Mouse (Mus musculus) hindbrain, embryonic 12.5 days (tissue): ENCODE results near the gene Dab1. TPM values are rescaled to one million over a fixed set of nuclear protein-coding genes. Genes with fewer than 3 reads are reported as not detected.

ENCODE experiments used
- ATAC-seq: fragments of 200-750 bp; cut with Nextera tagmentation; 2 replicates; pipeline ENCODE4 v1.8.0; 2017; ENCODE audit warnings: moderate TSS enrichment; ENCODE audit not compliant: low FRiP score
- H3K27ac ChIP-seq: fragments of 300-500 bp; sonication (generic); 2 replicates; pipeline ENCODE4 v1.5.1; 2016; ENCODE audit warnings: mild to moderate bottlenecking
- H3K27me3 ChIP-seq: fragments of 300-500 bp; sonication (generic); 2 replicates; pipeline ENCODE4 v1.6.1; 2016; ENCODE audit warnings: mild to moderate bottlenecking
- H3K36me3 ChIP-seq: fragments of 300-500 bp; sonication (generic); 2 replicates; pipeline ENCODE4 v1.6.1; 2016; ENCODE audit warnings: mild to moderate bottlenecking
- H3K4me1 ChIP-seq: fragments of 300-500 bp; sonication (generic); 2 replicates; pipeline ENCODE4 v1.6.1; 2016
- H3K4me2 ChIP-seq: fragments of 300-500 bp; sonication (generic); replicated peaks from 2 replicates; pipeline ENCODE4 v1.6.1; 2016; ENCODE audit warnings: mild to moderate bottlenecking
- H3K4me3 ChIP-seq: fragments of 300-500 bp; sonication (generic); 2 replicates; pipeline ENCODE4 v1.5.1; 2016; ENCODE audit warnings: mild to moderate bottlenecking
- H3K9ac ChIP-seq: fragments of 300-500 bp; sonication (generic); 2 replicates; pipeline ENCODE4 v1.6.1; 2016; ENCODE audit warnings: mild to moderate bottlenecking, moderate library complexity
- H3K9me3 ChIP-seq: fragments of 300-500 bp; sonication (generic); replicated peaks from 2 replicates; pipeline ENCODE4 v1.6.1; 2016; ENCODE audit warnings: mild to moderate bottlenecking
- WGBS: fragments of 180-500 bp; shearing (Covaris S2); methylation state at CpG from one replicate; pipeline ENCODE4 v1.1.7; 2016; 5-methylcytosine and 5-hydroxymethylcytosine counted together
- polyA plus RNA-seq: library from polyadenylated mRNA; unstranded; fragments of >200 nt; fragmentation: Nextera tagmentation; extraction: Ambion mirVana; gene quantifications from 2 replicates; pipeline ENCODE4 v1.2.1, GENCODE M21; 2016

Gene Dab1
- polyA plus RNA-seq, 1 experiment from 2014 or later = 77.0 TPM

- WGBS = 70% methylated on average over 3 of the region's 3 CpGs
- ATAC-seq = no peak
- Histone ChIP-seq H3K36me3 (no peaks in the 10 kb centered on the region), H3K4me2 (no peak overlapping the region), H3K27me3 (no peaks in the 10 kb centered on the region), H3K4me3 (no peak overlapping the region), H3K27ac (no peak overlapping the region), H3K9me3 (no peaks in the 10 kb centered on the region), H3K9ac (no peak overlapping the region), H3K4me1 (peaks cover 5% of the 10 kb centered on the region)
These were observed 315.2 kb downstream of the Dab1 start for GRCm38 (mm10) chr4:103934364-103934763.

GRCm38 (mm10) chr4:103948255-103948654 is 329.1 kb downstream of the Dab1 start:
- no peaks in the 10 kb centered on the region for H3K36me3 ChIP-seq
- no peak for ATAC-seq
- H3K9me3 ChIP-seq = no peaks in the 10 kb centered on the region
- WGBS = 84% methylated on average over 3 of the region's 3 CpGs
- H3K4me1 ChIP-seq = peaks cover 7% of the 10 kb centered on the region
- H3K27ac ChIP-seq = no peak overlapping the region
- H3K27me3 ChIP-seq = no peaks in the 10 kb centered on the region
- no peak overlapping the region for H3K4me2 ChIP-seq
- H3K4me3 ChIP-seq = no peak overlapping the region
- H3K9ac ChIP-seq = no peak overlapping the region

- H3K9ac ChIP-seq = no peak overlapping the region
These were observed 334.6 kb downstream of the Dab1 start for GRCm38 (mm10) chr4:103953652-103954220.

DNA sequence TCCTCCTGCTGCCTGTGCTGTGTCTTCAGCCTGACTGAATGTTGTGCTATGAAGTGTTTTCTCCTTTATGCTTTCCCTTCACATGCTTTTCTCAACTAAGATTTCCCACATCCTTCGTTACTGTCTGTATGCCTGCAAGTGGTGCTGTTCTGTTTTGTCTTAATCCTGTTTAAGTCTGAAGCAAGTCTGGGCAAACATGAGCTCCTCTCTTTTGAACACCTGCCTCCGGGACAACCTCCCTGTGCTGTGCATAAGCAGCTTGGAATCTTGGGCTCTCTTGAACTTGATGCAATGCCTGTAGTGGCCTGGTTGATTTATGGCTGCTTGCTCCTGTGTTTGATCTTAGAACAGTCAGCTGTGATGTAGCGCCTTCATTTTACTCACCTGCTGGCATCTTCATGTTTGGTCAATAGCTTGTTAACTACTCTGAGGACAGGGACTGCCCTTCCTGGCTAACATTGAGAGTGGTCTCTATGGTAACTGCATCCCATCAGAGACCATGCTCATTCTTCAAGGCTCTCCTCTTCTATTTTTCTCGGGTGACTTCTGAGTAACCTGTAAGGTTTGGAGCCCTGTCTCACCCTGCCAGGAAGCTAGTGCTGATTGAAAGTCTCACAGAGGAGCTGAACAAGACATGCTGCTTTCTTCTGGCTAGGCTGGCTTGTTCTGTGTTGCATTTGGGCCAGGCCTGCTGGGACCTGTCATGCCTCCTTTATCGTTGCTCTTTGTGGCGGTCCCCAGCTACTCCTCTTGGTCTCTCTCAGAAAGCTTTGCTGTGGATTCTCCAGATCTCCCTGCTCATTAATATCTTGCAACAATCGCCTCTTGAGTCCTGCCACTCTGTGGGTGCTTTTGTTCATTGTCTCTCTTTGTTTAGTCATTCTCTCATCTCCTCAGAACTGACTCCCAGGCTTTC is 342.2 kb downstream of the Dab1 start:
- H3K9ac ChIP-seq = no peak overlapping the region
- H3K27me3 ChIP-seq = no peaks in the 10 kb centered on the region
- no peak overlapping the region for H3K27ac ChIP-seq
- H3K4me3 ChIP-seq = no peak overlapping the region
- H3K9me3 ChIP-seq = no peaks in the 10 kb centered on the region
- WGBS = 61% methylated on average over 7 of the region's 7 CpGs
- no peaks in the 10 kb centered on the region for H3K36me3 ChIP-seq
- no peak for ATAC-seq
- peaks cover 3% of the 10 kb centered on the region; the same call in 1 of the 2 replicates for H3K4me1 ChIP-seq
- no peak overlapping the region for H3K4me2 ChIP-seq

More at GRCm38 (mm10) chr4:103953652-103954220, 334.6 kb downstream of the Dab1 start:
- ATAC-seq = no peak
- Histone ChIP-seq H3K27me3 (no peaks in the 10 kb centered on the region), H3K36me3 (no peaks in the 10 kb centered on the region), H3K27ac (no peak overlapping the region), H3K4me2 (0 out of 2 replicates have a peak overlapping the region, but pooled peaks have one; percentile 8), H3K4me1 (peaks cover 4% of the 10 kb centered on the region; the same call in 1 of the 2 replicates), H3K9me3 (no peaks in the 10 kb centered on the region), H3K4me3 (no peak overlapping the region)
- 14% methylated on average over 9 of the region's 9 CpGs for WGBS

DNA sequence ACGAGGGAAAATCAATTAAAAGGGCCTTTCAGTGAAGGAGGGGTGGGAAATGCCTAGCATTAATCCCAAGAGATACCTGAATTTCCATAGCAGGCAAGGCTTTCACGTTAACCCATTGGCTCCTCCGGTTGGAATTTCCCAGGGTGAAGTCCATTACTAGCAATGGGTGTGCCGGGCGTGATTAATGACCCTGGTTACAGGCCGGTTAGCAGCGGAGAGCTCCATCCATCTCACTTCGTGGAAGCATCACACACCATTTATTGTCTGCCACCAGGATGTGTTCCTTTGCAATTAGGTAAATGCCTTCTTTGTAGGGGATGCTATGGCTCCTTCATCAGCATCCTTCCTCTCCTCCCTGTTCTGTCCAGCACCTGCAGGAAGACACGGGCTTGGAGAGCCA is 350.7 kb downstream of the Dab1 start:
- Histone ChIP-seq H3K27me3 (no peaks in the 10 kb centered on the region), H3K27ac (0 out of 2 replicates have a peak overlapping the region, but pooled peaks have one; percentile 23), H3K4me1 (peaks cover 6% of the 10 kb centered on the region; the same call in 1 of the 2 replicates), H3K36me3 (no peaks in the 10 kb centered on the region), H3K4me3 (no peak overlapping the region), H3K4me2 (no peak overlapping the region), H3K9me3 (no peaks in the 10 kb centered on the region), H3K9ac (no peak overlapping the region)
- WGBS = 51% methylated on average over 9 of the region's 9 CpGs
- ATAC-seq = peak; percentile 50

GRCm38 (mm10) chr4:103974536-103974935 is 355.4 kb downstream of the Dab1 start:
- Histone ChIP-seq H3K4me2 (no peak overlapping the region), H3K27ac (no peak overlapping the region), H3K9me3 (no peaks in the 10 kb centered on the region), H3K4me3 (no peak overlapping the region), H3K4me1 (peaks cover 6% of the 10 kb centered on the region; the same call in 1 of the 2 replicates), H3K36me3 (no peaks in the 10 kb centered on the region), H3K27me3 (no peaks in the 10 kb centered on the region), H3K9ac (no peak overlapping the region)
- no peak for ATAC-seq
- 83% methylated on average over 2 of the region's 2 CpGs for WGBS

GRCm38 (mm10) chr4:103974946-103975345 is 355.8 kb downstream of the Dab1 start:
- H3K27me3 ChIP-seq = no peaks in the 10 kb centered on the region
- 82% methylated on average over 2 of the region's 2 CpGs for WGBS
- peaks cover 3% of the 10 kb centered on the region; the same call in 1 of the 2 replicates for H3K4me1 ChIP-seq
- H3K27ac ChIP-seq = no peak overlapping the region
- no peak overlapping the region for H3K9ac ChIP-seq
- no peaks in the 10 kb centered on the region for H3K9me3 ChIP-seq
- H3K4me2 ChIP-seq = no peak overlapping the region
- ATAC-seq = no peak
- no peak overlapping the region for H3K4me3 ChIP-seq
- no peaks in the 10 kb centered on the region for H3K36me3 ChIP-seq

DNA sequence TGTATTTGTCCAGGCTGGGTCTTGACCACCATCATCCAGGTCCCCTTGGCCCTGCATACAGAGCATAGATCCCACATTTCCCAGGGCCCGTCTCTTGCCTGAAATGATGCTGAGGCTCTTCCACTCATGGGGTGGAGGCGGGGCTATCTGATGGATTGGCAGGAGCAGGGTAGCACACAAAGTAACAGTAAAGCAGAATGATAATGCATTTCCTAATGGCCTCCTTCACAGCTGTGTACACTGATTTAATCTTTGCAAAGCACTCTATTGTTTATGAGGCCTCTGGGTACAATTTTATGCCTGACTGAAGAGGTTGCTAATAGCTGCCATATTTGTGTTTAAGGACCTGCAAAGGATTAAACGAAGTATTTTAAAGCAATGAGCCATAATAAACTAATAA is 374.7 kb downstream of the Dab1 start:
- ATAC-seq = peak; percentile 81
- Histone ChIP-seq H3K27ac (no peak overlapping the region), H3K4me3 (no peak overlapping the region), H3K4me2 (no peak overlapping the region), H3K4me1 (no peaks in the 10 kb centered on the region), H3K27me3 (no peaks in the 10 kb centered on the region), H3K9me3 (no peaks in the 10 kb centered on the region), H3K9ac (no peak overlapping the region), H3K36me3 (no peaks in the 10 kb centered on the region)
- 61% methylated on average over 3 of the region's 3 CpGs for WGBS

DNA sequence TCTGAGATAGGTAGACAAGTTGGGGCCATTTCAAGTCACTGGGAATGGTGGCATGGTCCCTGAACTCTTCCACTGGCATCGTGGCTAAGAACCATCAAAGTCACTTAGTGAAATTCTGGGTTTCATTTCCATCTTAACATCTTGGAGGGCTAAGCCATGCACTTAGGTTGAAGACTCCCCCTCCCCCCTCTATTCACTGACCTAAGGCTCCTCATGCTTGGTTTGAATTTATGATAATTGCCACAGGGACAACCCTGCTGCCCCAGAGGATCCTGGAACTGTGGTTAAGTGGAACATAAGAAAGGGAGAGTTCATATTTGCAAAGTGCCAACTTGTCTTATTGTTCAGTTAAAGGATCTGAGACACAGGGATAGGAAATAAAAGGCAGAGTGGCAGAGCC is 375.2 kb downstream of the Dab1 start:
- no peaks in the 10 kb centered on the region for H3K4me1 ChIP-seq
- no peaks in the 10 kb centered on the region for H3K9me3 ChIP-seq
- no peak overlapping the region for H3K27ac ChIP-seq
- no peak overlapping the region for H3K4me3 ChIP-seq
- H3K36me3 ChIP-seq = no peaks in the 10 kb centered on the region
- 78% methylated on average over 1 of the region's 1 CpGs for WGBS
- no peak overlapping the region for H3K4me2 ChIP-seq
- no peak for ATAC-seq
- no peak overlapping the region for H3K9ac ChIP-seq
- no peaks in the 10 kb centered on the region for H3K27me3 ChIP-seq

GRCm38 (mm10) chr4:104008406-104008805 is 389.2 kb downstream of the Dab1 start:
- H3K36me3 ChIP-seq = no peaks in the 10 kb centered on the region
- ATAC-seq = no peak
- no peak overlapping the region for H3K4me3 ChIP-seq
- H3K27ac ChIP-seq = no peak overlapping the region
- WGBS = 69% methylated on average over 5 of the region's 5 CpGs
- H3K4me2 ChIP-seq = no peak overlapping the region
- no peaks in the 10 kb centered on the region for H3K27me3 ChIP-seq
- H3K9me3 ChIP-seq = no peaks in the 10 kb centered on the region
- peaks cover 7% of the 10 kb centered on the region; the same call in 1 of the 2 replicates for H3K4me1 ChIP-seq
- no peak overlapping the region for H3K9ac ChIP-seq

DNA sequence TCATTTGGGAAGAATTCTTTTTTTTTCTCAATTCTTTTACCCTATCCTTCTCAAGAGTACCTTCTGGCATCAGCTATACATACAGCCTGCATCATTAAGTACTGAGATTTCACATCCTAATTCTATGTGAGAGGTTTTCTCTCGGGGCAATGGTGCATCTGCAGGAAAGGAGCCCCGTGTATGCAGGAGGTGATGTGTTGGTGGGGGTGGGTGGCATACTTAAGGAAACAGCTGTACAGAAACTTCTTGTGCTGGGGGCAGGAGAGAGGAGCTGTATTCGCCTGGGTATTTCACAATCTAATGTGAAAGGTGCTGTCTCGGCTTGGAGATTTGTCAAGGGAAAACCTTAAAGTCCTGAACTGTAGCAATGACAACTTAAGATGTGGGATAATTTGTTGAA is 392.5 kb downstream of the Dab1 start:
- ATAC-seq = no peak
- Histone ChIP-seq H3K4me2 (no peak overlapping the region), H3K9me3 (no peaks in the 10 kb centered on the region), H3K36me3 (no peaks in the 10 kb centered on the region), H3K4me3 (no peak overlapping the region), H3K4me1 (peaks cover 11% of the 10 kb centered on the region; the same call in 1 of the 2 replicates), H3K27me3 (no peaks in the 10 kb centered on the region), H3K27ac (no peak overlapping the region), H3K9ac (no peak overlapping the region)
- WGBS = 68% methylated on average over 4 of the region's 4 CpGs

- H3K9me3 ChIP-seq = no peaks in the 10 kb centered on the region
- H3K4me2 ChIP-seq = no peak overlapping the region
- H3K36me3 ChIP-seq = no peaks in the 10 kb centered on the region
- H3K27me3 ChIP-seq = no peaks in the 10 kb centered on the region
- H3K4me1 ChIP-seq = peaks cover 11% of the 10 kb centered on the region; the same call in 1 of the 2 replicates
- no peak for ATAC-seq
- no peak overlapping the region for H3K9ac ChIP-seq
- H3K27ac ChIP-seq = no peak overlapping the region
- WGBS = 91% methylated on average over 4 of the region's 4 CpGs
- H3K4me3 ChIP-seq = no peak overlapping the region
These were observed 393.0 kb downstream of the Dab1 start for GRCm38 (mm10) chr4:104012150-104012549.
